In genomic region chr5:135544865-135545797, GRCm38 (mm10) we compare ENCODE assay signal across 8 mouse cellular contexts. TPM values are rescaled to one million over a fixed set of nuclear protein-coding genes. Genes with fewer than 3 reads are reported as not detected.
DNase-seq lines count a peak whose midpoint lies in the region; ATAC-seq lines count a peak whose summit lies in the region.

Hip1 (minus strand) TSS chr5:135545120.

- peak; percentile 99 for DNase-seq in NIH3T3 (ENCODE audit: low read depth)
- peak; percentile 98 for DNase-seq in cerebellum, postnatal 10 days
- peak; percentile 99 to 100 for DNase-seq in frontal cortex, postnatal 10 days (ENCODE audit: low spot score in 2 of 2)
- peak; percentile 100 for DNase-seq in layer of hippocampus, postnatal 14 days (ENCODE audit: low spot score in 2 of 2)
- peak; percentile 98 for DNase-seq in lung, postnatal 14 days
- DNase-seq in retina, adult 2 months (ENCODE audit: low read depth, low spot score), result peak; percentile 100
- DNase-seq in thymus, postnatal 36 days, result peak; percentile 96 to 98

- WGBS in hindbrain, embryonic 12.5 days, result under 1% methylated on average over 46 of the region's 46 CpGs

- H3K27me3 ChIP-seq in hindbrain, embryonic 12.5 days, result no peaks in the 10 kb centered on the region

- peak within 1 kb of the TSS; percentile 65 for H3K9ac ChIP-seq in hindbrain, embryonic 12.5 days

- H3K4me2 ChIP-seq in hindbrain, embryonic 12.5 days (replicated peaks), result peak within 1 kb of the TSS; percentile 94

- ATAC-seq in hindbrain, embryonic 12.5 days (ENCODE audit: low FRiP score), result peak; percentile 99

- peaks cover 11% of the 10 kb centered on the region for H3K4me1 ChIP-seq in hindbrain, embryonic 12.5 days

- H3K27ac ChIP-seq in hindbrain, embryonic 12.5 days, result peak within 1 kb of the TSS; percentile 66

- H3K4me3 ChIP-seq in hindbrain, embryonic 12.5 days, result peak within 1 kb of the TSS; percentile 58

- H3K9me3 ChIP-seq in hindbrain, embryonic 12.5 days (replicated peaks), result no peaks in the 10 kb centered on the region

- no peaks in the 10 kb centered on the region for H3K36me3 ChIP-seq in hindbrain, embryonic 12.5 days

RNA-seq across cellular contexts. Expression of gene Hip1, which starts in this region (rescaled TPM):
- polyA plus RNA-seq in hindbrain, embryonic 12.5 days (2016; fragmentation: Nextera tagmentation; extraction: Ambion mirVana), result 67.8 and 68.0 TPM in 2 replicates
- total RNA-seq in layer of hippocampus, postnatal 14 days (2021), result 10 to 100 TPM; 56.1 to 62.6 TPM

Comparison
In these comparisons a context has a peak if more than half of its experiments do, and no peak if none do; other contexts are left out.
1. Peak in every context shown above with its lines: DNase-seq, ATAC-seq, H3K4me3 ChIP-seq and H3K27ac ChIP-seq.